14 mouse cellular contexts compared by ENCODE assay signal in genomic region chr1:57807882-57808281, GRCm38 (mm10). TPM values are rescaled to one million over a fixed set of nuclear protein-coding genes. Genes with fewer than 3 reads are reported as not detected.
DNase-seq lines count a peak whose midpoint lies in the region; ATAC-seq and TF ChIP-seq lines count a peak whose summit lies in the region.
"Had no signal": no experiment of that assay in that cellular context is flagged by ENCODE, and none has a peak within 500 bp of the region (broad histone marks: within the 10 kb centered on the region; RNA-seq: fewer than 3 reads in every experiment).

No protein-coding gene starts in this region.

- ATAC-seq in frontal cortex, adult (ENCODE audit: low TSS enrichment): peak; percentile 32
- ATAC-seq in forebrain, embryonic 15.5 days (replicated peaks): peak; percentile 53; the same call in 1 of the 2 replicates
- ATAC-seq in limb, embryonic 12.5 days (ENCODE audit: insufficient number of reproducible peaks, insufficient read depth, low FRiP score, low TSS enrichment, low read depth): peak; percentile 70; the same call in 1 of the 2 replicates

- H3K27me3 ChIP-seq in forebrain, embryonic 15.5 days: no peaks in the 10 kb centered on the region
- no peaks in the 10 kb centered on the region for H3K27me3 ChIP-seq in limb, embryonic 12.5 days
- H3K27me3 ChIP-seq in kidney, adult 2 months (replicated peaks; ENCODE audit: control insufficient read depth, insufficient read depth, low read length): no peaks in the 10 kb centered on the region
- H3K27me3 ChIP-seq: lung, embryonic 15.5 days; neural tube, embryonic 15.5 days had no signal

- H3K27ac ChIP-seq in forebrain, embryonic 15.5 days (replicated peaks): 0 out of 2 replicates have a peak overlapping the region, but pooled peaks have one; percentile 19
- H3K27ac ChIP-seq in limb, embryonic 12.5 days: 0 out of 2 replicates have a peak overlapping the region, but pooled peaks have one; percentile 7
- H3K27ac ChIP-seq in kidney, adult 2 months (ENCODE audit: insufficient read depth, low read depth, low read length): no peak overlapping the region
- H3K27ac ChIP-seq: lung, embryonic 15.5 days; neural tube, embryonic 15.5 days had no signal

- H3K4me3 ChIP-seq in forebrain, embryonic 15.5 days: no peak overlapping the region
- no peak overlapping the region for H3K4me3 ChIP-seq in limb, embryonic 12.5 days (replicated peaks)
- H3K4me3 ChIP-seq in kidney, adult 2 months (ENCODE audit: insufficient read depth, low read depth, low read length): no peak overlapping the region
- H3K4me3 ChIP-seq: lung, embryonic 15.5 days; neural tube, embryonic 15.5 days had no signal

- no peaks in the 10 kb centered on the region for H3K9me3 ChIP-seq in forebrain, embryonic 15.5 days
- peaks cover 5% of the 10 kb centered on the region; the same call in 1 of the 2 replicates for H3K9me3 ChIP-seq in limb, embryonic 12.5 days
- H3K9me3 ChIP-seq: lung, embryonic 15.5 days; neural tube, embryonic 15.5 days had no signal

- H3K4me1 ChIP-seq in forebrain, embryonic 15.5 days: peaks cover 5% of the 10 kb centered on the region
- H3K4me1 ChIP-seq in limb, embryonic 12.5 days (replicated peaks): peaks cover 36% of the 10 kb centered on the region
- H3K4me1 ChIP-seq in kidney, adult 2 months (ENCODE audit: control insufficient read depth, insufficient read depth, low read length): no peaks in the 10 kb centered on the region

- H3K36me3 ChIP-seq in forebrain, embryonic 15.5 days: no peaks in the 10 kb centered on the region
- no peaks in the 10 kb centered on the region for H3K36me3 ChIP-seq in limb, embryonic 12.5 days
- no peaks in the 10 kb centered on the region for H3K36me3 ChIP-seq in kidney, adult 2 months (ENCODE audit: control insufficient read depth, insufficient read depth, low read length)
- H3K36me3 ChIP-seq: neural tube, embryonic 15.5 days had no signal

- TF ChIP-seq POLR2A in brain, embryonic 14.5 days (IDR thresholded peaks at IDR 0.05; ENCODE audit: borderline replicate concordance, extremely low read depth, insufficient read depth, insufficient read length, poor library complexity, severe bottlenecking): no peak
- TF ChIP-seq POLR2A in kidney, adult 2 months (IDR thresholded peaks at IDR 0.05; ENCODE audit: low read depth, low read length): no peak

- TF ChIP-seq CTCF in brain, embryonic 14.5 days (IDR thresholded peaks at IDR 0.05; ENCODE audit: borderline replicate concordance, extremely low read depth, insufficient read depth, insufficient read length): no peak
- no peak for TF ChIP-seq CTCF in kidney, adult 2 months (conservative IDR thresholded peaks at IDR 0.05; ENCODE audit: insufficient read depth, insufficient read length, low read depth, low read length)

- no peak overlapping the region for H3K9ac ChIP-seq in forebrain, embryonic 15.5 days (replicated peaks)
- 0 out of 2 replicates have a peak overlapping the region, but pooled peaks have one; percentile 18 for H3K9ac ChIP-seq in limb, embryonic 12.5 days (replicated peaks)
- H3K9ac ChIP-seq: lung, embryonic 15.5 days; neural tube, embryonic 15.5 days had no signal

- H3K4me2 ChIP-seq in forebrain, embryonic 15.5 days (replicated peaks): no peak overlapping the region
- H3K4me2 ChIP-seq in limb, embryonic 12.5 days: no peak overlapping the region
- H3K4me2 ChIP-seq: lung, embryonic 15.5 days; neural tube, embryonic 15.5 days had no signal

- WGBS in forebrain, embryonic 15.5 days: 42% methylated on average over 7 of the region's 7 CpGs
- WGBS in limb, embryonic 12.5 days: 38% methylated on average over 7 of the region's 7 CpGs
- WGBS in kidney, adult 2 months: 79% methylated on average over 7 of the region's 7 CpGs

- DNase-seq in frontal cortex, adult 2 months (ENCODE audit: extremely low spot score in 1 of 2, low spot score in 1 of 2): no peak
- peak; percentile 57 for DNase-seq in brain, embryonic 14.5 days (ENCODE audit: low read depth)
- DNase-seq in retina, embryonic 14.5 days (ENCODE audit: low spot score): no peak
- no peak for DNase-seq in kidney, adult 2 months
- DNase-seq in right cerebral cortex, adult 18-20 months: no peak
- DNase-seq: adrenal gland, adult 2 months; gastrocnemius, postnatal 36 days; kidney, adult 18-20 months; thymus, adult 2 months had no signal

RNA-seq across cellular contexts. Expression of gene Spats2l, which starts 33.9 kb away (rescaled TPM):
- 18.9 and 23.2 TPM in 2 replicates for polyA plus RNA-seq in frontal cortex, adult 2 months (2012; rRNA removed)
- 21.5 and 33.5 TPM in 2 replicates for polyA plus RNA-seq in brain, embryonic 14.5 days (2012; rRNA removed)
- polyA plus RNA-seq in forebrain, embryonic 15.5 days (2015; fragmentation: Nextera tagmentation; extraction: Ambion mirVana): 50.6 and 53.1 TPM in 2 replicates
- 85.1 and 88.4 TPM in 2 replicates for polyA plus RNA-seq in limb, embryonic 12.5 days (2016; fragmentation: Nextera tagmentation; extraction: Ambion mirVana)
- polyA plus RNA-seq in kidney, adult 2 months (2012; rRNA removed): 6.9 and 8.0 TPM in 2 replicates
